Comparison of ENCODE assay signal across 5 mouse cellular contexts in the genomic region with DNA sequence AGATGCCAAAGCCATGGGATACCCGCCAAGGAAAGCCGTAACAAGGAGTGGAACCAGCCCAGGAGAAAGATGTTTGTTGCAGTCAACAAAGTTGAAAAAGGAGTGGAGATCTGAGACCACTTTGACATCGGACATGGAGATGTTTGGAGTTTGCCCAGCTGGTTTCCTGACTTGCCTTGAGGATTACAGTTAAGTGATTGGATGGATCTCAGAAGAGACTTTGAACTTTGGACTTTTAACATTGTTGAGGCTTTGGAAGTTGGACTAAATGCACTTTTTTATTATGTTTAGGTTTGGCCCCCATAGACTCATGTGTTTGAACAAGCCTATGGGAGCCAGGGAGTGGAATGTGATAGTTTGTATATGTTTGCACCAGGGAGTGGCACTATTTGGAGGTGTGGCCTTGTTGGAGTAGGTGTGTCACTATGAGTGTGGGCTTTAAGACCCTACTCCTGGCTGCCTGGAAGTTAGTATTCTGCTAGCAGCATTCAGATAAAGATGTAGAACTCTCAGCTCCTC. TPM values are rescaled to one million over a fixed set of nuclear protein-coding genes. Genes with fewer than 3 reads are reported as not detected.
"Had no signal": no experiment of that assay in that cellular context is flagged by ENCODE, and none has a peak within 500 bp of the region (broad histone marks: within the 10 kb centered on the region; RNA-seq: fewer than 3 reads in every experiment).

No protein-coding gene starts in this region.

RNA-seq across cellular contexts. Expression of a gene that starts 49.9 kb away (rescaled TPM):
- polyA plus RNA-seq: cerebellum, adult 2 months; embryonic facial prominence, embryonic 14.5 days; erythroblast, embryonic 14.5 days; forebrain, embryonic 16.5 days; gonadal fat pad, adult 2 months had no signal
